Mouse (Mus musculus) liver, postnatal 0 days (tissue): ENCODE measurements around the gene Selp. TPM values are rescaled to one million over a fixed set of nuclear protein-coding genes. Genes with fewer than 3 reads are reported as not detected.

Experiments
- ATAC-seq: fragments of 200-750 bp; cut with Nextera tagmentation; 2 replicates; pipeline ENCODE4 v1.8.0; 2017; ENCODE audit warnings: mild to moderate bottlenecking, moderate library complexity
- DNase-seq: peaks from one replicate; pipeline ENCODE4 v3.0.0-alpha.2; 2016
- H3K27ac ChIP-seq: fragments of 300-500 bp; sonication (generic); 2 replicates; pipeline ENCODE4 v1.5.1; 2014; ENCODE audit warnings: antibody characterized with exemption, moderate library complexity, mild to moderate bottlenecking, low read depth
- H3K27me3 ChIP-seq: fragments of 300-500 bp; sonication (generic); 2 replicates; pipeline ENCODE4 v1.6.1; 2014; ENCODE audit warnings: low read length, control low read depth, mixed read lengths; ENCODE audit not compliant: insufficient read depth
- H3K36me3 ChIP-seq: fragments of 300-500 bp; sonication (generic); replicated peaks from 2 replicates; pipeline ENCODE4 v1.6.1; 2014; ENCODE audit warnings: mild to moderate bottlenecking, control low read depth, low read length, moderate library complexity, mixed read lengths; ENCODE audit not compliant: insufficient read depth
- H3K4me1 ChIP-seq: fragments of 300-500 bp; sonication (generic); 2 replicates; pipeline ENCODE4 v1.6.1; 2014; ENCODE audit warnings: antibody characterized with exemption, mild to moderate bottlenecking, control low read depth; ENCODE audit not compliant: insufficient read depth
- H3K4me2 ChIP-seq: fragments of 300-500 bp; sonication (generic); 2 replicates; pipeline ENCODE4 v1.6.1; 2014; ENCODE audit warnings: low read depth, mild to moderate bottlenecking, low read length, moderate library complexity, mixed read lengths
- H3K4me3 ChIP-seq: fragments of 300-500 bp; sonication (generic); 2 replicates; pipeline ENCODE4 v1.5.1; 2014; ENCODE audit warnings: low read depth, low read length
- H3K9ac ChIP-seq: fragments of 300-500 bp; sonication (generic); replicated peaks from 2 replicates; pipeline ENCODE4 v1.6.1; 2014; ENCODE audit warnings: mild to moderate bottlenecking, moderate library complexity
- H3K9me3 ChIP-seq: fragments of 300-500 bp; sonication (generic); 2 replicates; pipeline ENCODE4 v1.6.1; 2016; ENCODE audit warnings: mild to moderate bottlenecking, control low read depth, low read length, mixed read lengths
- CTCF ChIP-seq: sonication (generic); IDR thresholded peaks from 2 replicates; pipeline ENCODE4 v1.5.1; 2016; ENCODE audit warnings: antibody characterized with exemption, low read depth
- EP300 ChIP-seq: IDR thresholded peaks from 2 replicates; pipeline ENCODE4 v1.6.1; 2016; ENCODE audit warnings: antibody characterized with exemption, low read depth, mild to moderate bottlenecking
- WGBS: fragments of 180-500 bp; shearing (Covaris S2); extraction: QIAGEN DNeasy Blood & Tissue Kit; methylation state at CpG from one replicate; pipeline ENCODE4 v1.1.7; 2014; ENCODE audit not compliant: insufficient replicate concordance; 5-methylcytosine and 5-hydroxymethylcytosine counted together
- polyA plus RNA-seq: library from polyadenylated mRNA; unstranded; fragments of >200 nt; fragmentation: Nextera tagmentation; extraction: Ambion mirVana; gene quantifications from 2 replicates; pipeline ENCODE4 v1.2.1, GENCODE M21; 2015

Gene Selp
- polyA plus RNA-seq, 1 experiment from 2014 or later = 2.1 TPM

GRCm38 (mm10) chr1:164173145-164173544, 58.1 kb downstream of the Selp start:
- Histone ChIP-seq H3K27ac (no peak overlapping the region), H3K9me3 (no peaks in the 10 kb centered on the region), H3K4me2 (no peak overlapping the region; the same call in 1 of the 2 replicates), H3K4me3 (no peak overlapping the region), H3K27me3 (no peaks in the 10 kb centered on the region), H3K9ac (no peak overlapping the region), H3K36me3 (peaks cover 10% of the 10 kb centered on the region), H3K4me1 (peaks cover 6% of the 10 kb centered on the region; the same call in 1 of the 2 replicates)
- DNase-seq (no peak), ATAC-seq (no peak)
- TF ChIP-seq EP300 = no peak
- TF ChIP-seq CTCF = no peak
- 59% methylated on average over 4 of the region's 4 CpGs for WGBS

- H3K27me3 ChIP-seq = no peaks in the 10 kb centered on the region
Measured at GRCm38 (mm10) chr1:164176856-164177255, 61.8 kb downstream of the Selp start.

GRCm38 (mm10) chr1:164178429-164178828, 63.4 kb downstream of the Selp start:
- no peak for ATAC-seq
- no peaks in the 10 kb centered on the region for H3K9me3 ChIP-seq
- DNase-seq = no peak
- WGBS = 75% methylated on average over 6 of the region's 6 CpGs
- no peak overlapping the region for H3K27ac ChIP-seq
- H3K4me3 ChIP-seq = no peak overlapping the region
- no peaks in the 10 kb centered on the region for H3K27me3 ChIP-seq
- H3K9ac ChIP-seq = no peak overlapping the region
- no peak for TF ChIP-seq EP300
- no peak for TF ChIP-seq CTCF
- H3K4me2 ChIP-seq = no peak overlapping the region
- H3K4me1 ChIP-seq = no peaks in the 10 kb centered on the region
- peaks cover 12% of the 10 kb centered on the region for H3K36me3 ChIP-seq

More at GRCm38 (mm10) chr1:164176856-164177255, 61.8 kb downstream of the Selp start:
- Histone ChIP-seq H3K36me3 (peaks cover 14% of the 10 kb centered on the region), H3K4me2 (no peak overlapping the region), H3K27ac (no peak overlapping the region), H3K9me3 (no peaks in the 10 kb centered on the region), H3K9ac (no peak overlapping the region), H3K4me3 (no peak overlapping the region), H3K4me1 (no peaks in the 10 kb centered on the region)
- ATAC-seq (no peak), DNase-seq (no peak)
- no peak for TF ChIP-seq CTCF
- no peak for TF ChIP-seq EP300

- Histone ChIP-seq H3K36me3 (peaks cover 11% of the 10 kb centered on the region; the same call in 1 of the 2 replicates), H3K9ac (no peak overlapping the region), H3K27ac (no peak overlapping the region), H3K4me3 (no peak overlapping the region), H3K9me3 (no peaks in the 10 kb centered on the region), H3K27me3 (no peaks in the 10 kb centered on the region), H3K4me2 (0 out of 2 replicates have a peak overlapping the region, but pooled peaks have one; percentile 22), H3K4me1 (no peaks in the 10 kb centered on the region)
- 47% methylated on average over 16 of the region's 16 CpGs for WGBS
- peak; percentile 90 for TF ChIP-seq CTCF
- TF ChIP-seq EP300 = no peak
- peak; percentile 70 for DNase-seq
- ATAC-seq = peak; percentile 68; the same call in 1 of the 2 replicates
Measured at GRCm38 (mm10) chr1:164184142-164184870, 69.2 kb downstream of the Selp start.

- no peaks in the 10 kb centered on the region for H3K9me3 ChIP-seq
- WGBS = 37% methylated on average over 8 of the region's 8 CpGs
- H3K27ac ChIP-seq = no peak overlapping the region
- ATAC-seq (no peak), DNase-seq (no peak)
- no peaks in the 10 kb centered on the region for H3K27me3 ChIP-seq
- no peak overlapping the region for H3K4me2 ChIP-seq
- H3K4me1 ChIP-seq = no peaks in the 10 kb centered on the region
- no peak overlapping the region for H3K9ac ChIP-seq
- H3K36me3 ChIP-seq = peaks cover 9% of the 10 kb centered on the region; the same call in 1 of the 2 replicates
- no peak overlapping the region for H3K4me3 ChIP-seq
- no peak for TF ChIP-seq CTCF
- TF ChIP-seq EP300 = no peak
Measured at GRCm38 (mm10) chr1:164184871-164185223, 69.8 kb downstream of the Selp start.

GRCm38 (mm10) chr1:164185316-164185715, 70.3 kb downstream of the Selp start:
- H3K9ac ChIP-seq = no peak overlapping the region
- no peak for DNase-seq
- H3K4me2 ChIP-seq = no peak overlapping the region
- ATAC-seq = no peak
- TF ChIP-seq EP300 = no peak
- TF ChIP-seq CTCF = no peak
- no peak overlapping the region for H3K4me3 ChIP-seq
- WGBS = 75% methylated on average over 4 of the region's 4 CpGs
- no peaks in the 10 kb centered on the region for H3K27me3 ChIP-seq
- no peaks in the 10 kb centered on the region for H3K4me1 ChIP-seq
- H3K9me3 ChIP-seq = no peaks in the 10 kb centered on the region
- H3K36me3 ChIP-seq = peaks cover 9% of the 10 kb centered on the region; the same call in 1 of the 2 replicates
- no peak overlapping the region for H3K27ac ChIP-seq
